In the genomic region with DNA sequence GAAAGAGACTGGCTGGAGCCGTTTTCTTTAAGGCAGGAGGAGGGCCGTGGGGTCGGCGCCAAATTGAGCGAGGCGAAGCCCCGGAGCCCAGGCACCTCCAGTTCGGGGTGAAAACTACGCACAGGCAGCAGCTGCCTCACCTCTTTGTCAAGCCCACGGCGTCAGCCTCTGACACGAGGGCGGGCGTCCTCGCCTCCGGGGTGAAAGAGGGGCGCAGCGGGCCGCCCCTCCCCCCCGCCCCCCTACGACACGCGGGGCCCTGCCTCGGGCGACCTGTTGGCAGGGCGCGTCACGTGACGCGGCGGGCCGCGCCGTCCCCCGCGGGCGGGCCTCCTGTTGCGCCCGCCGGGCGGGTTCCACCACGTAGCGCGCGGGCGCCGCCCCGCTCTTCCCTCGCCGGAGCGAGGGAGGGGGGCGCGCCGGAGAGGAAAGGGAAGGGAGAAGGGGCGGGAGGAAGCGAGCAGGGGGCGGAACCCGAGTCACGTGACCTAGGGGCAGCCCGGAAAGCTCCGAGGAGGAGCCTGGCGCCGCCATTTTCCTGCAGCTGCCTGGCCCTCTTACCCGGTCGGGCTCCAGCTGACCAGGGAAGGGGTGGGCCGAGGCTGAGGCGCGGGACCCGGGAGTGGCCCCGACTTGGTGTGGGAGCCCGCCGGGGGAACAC, we compare ENCODE assay signal across 7 mouse cellular contexts. TPM values are rescaled to one million over a fixed set of nuclear protein-coding genes. Genes with fewer than 3 reads are reported as not detected.
A peak's percentile ranks its signal among the peaks of the same experiment; 100 is the strongest.
DNase-seq lines count a peak whose midpoint lies in the region; ATAC-seq and TF ChIP-seq lines count a peak whose summit lies in the region.

TSS of gene Picalm (plus strand) at position 482 of the 661 bp plus-strand sequence.

- peak within 1 kb of the TSS; percentile 99 for H3K9ac ChIP-seq in intestine, postnatal 0 days (ENCODE audit: low read depth, low read length)
- H3K9ac ChIP-seq in midbrain, embryonic 12.5 days (replicated peaks): peak within 1 kb of the TSS; percentile 97

- under 1% methylated on average over 54 of the region's 72 CpGs for WGBS in intestine, postnatal 0 days
- under 1% methylated on average over 56 of the region's 72 CpGs for WGBS in midbrain, embryonic 12.5 days
- WGBS in small intestine, adult 2 months: under 1% methylated on average over 58 of the region's 72 CpGs

- peak; percentile 96 for DNase-seq in adrenal gland, adult 8-10 months
- DNase-seq in embryo, embryonic 9.5 days (ENCODE audit: extremely low spot score): peak; percentile 98
- no peak for DNase-seq in gonadal fat pad, adult 2 months (ENCODE audit: low read depth)
- peak; percentile 98 for DNase-seq in left cerebral cortex, postnatal 4 days

- peak within 1 kb of the TSS; percentile 70 for H3K4me2 ChIP-seq in intestine, postnatal 0 days (replicated peaks; ENCODE audit: low read depth)
- H3K4me2 ChIP-seq in midbrain, embryonic 12.5 days (replicated peaks): peak within 1 kb of the TSS; percentile 88

- intact Hi-C loops in left cerebral cortex, postnatal 4 days (cut with DNase I): loop anchor here (5.0 kb wide), 2 partner anchors 108 to 128 kb away; no protein-coding TSS in a partner anchor

- H3K4me1 ChIP-seq in intestine, postnatal 0 days (replicated peaks; ENCODE audit: control insufficient read depth, insufficient read depth, low read length): peaks cover 2% of the 10 kb centered on the region; the same call in 1 of the 2 replicates
- peaks cover 7% of the 10 kb centered on the region for H3K4me1 ChIP-seq in midbrain, embryonic 12.5 days
- H3K4me1 ChIP-seq in small intestine, adult 2 months (ENCODE audit: control insufficient read depth, insufficient read depth, insufficient read length, low read length): no peaks in the 10 kb centered on the region; the same call in 1 of the 2 replicates

- no peaks in the 10 kb centered on the region for H3K27me3 ChIP-seq in intestine, postnatal 0 days (replicated peaks; ENCODE audit: control insufficient read depth, insufficient read depth, low read length)
- no peaks in the 10 kb centered on the region for H3K27me3 ChIP-seq in midbrain, embryonic 12.5 days
- H3K27me3 ChIP-seq in small intestine, adult 2 months (ENCODE audit: control insufficient read depth, insufficient read depth, low read length): no peaks in the 10 kb centered on the region

- TF ChIP-seq CTCF in intestine, postnatal 0 days (IDR thresholded peaks at IDR 0.05; ENCODE audit: low read depth): peak; percentile 24; the same call in 1 of the 2 replicates
- no peak for TF ChIP-seq CTCF in small intestine, adult 2 months (IDR thresholded peaks at IDR 0.05; ENCODE audit: extremely low read depth, insufficient read length, insufficient replicate concordance, low read depth, low read length)

- peak within 1 kb of the TSS; percentile 99 for H3K4me3 ChIP-seq in intestine, postnatal 0 days (ENCODE audit: low read depth, low read length)
- peak within 1 kb of the TSS; percentile 93 for H3K4me3 ChIP-seq in midbrain, embryonic 12.5 days
- peak within 1 kb of the TSS; percentile 98 for H3K4me3 ChIP-seq in small intestine, adult 2 months (ENCODE audit: low read depth, low read length)

- TF ChIP-seq POLR2A in small intestine, adult 2 months (IDR thresholded peaks at IDR 0.05; ENCODE audit: low read depth, low read length): peak; percentile 58; the same call in 1 of the 2 replicates

- H3K9me3 ChIP-seq in intestine, postnatal 0 days (ENCODE audit: control insufficient read depth): no peaks in the 10 kb centered on the region
- no peaks in the 10 kb centered on the region for H3K9me3 ChIP-seq in midbrain, embryonic 12.5 days

- H3K36me3 ChIP-seq in intestine, postnatal 0 days (ENCODE audit: control insufficient read depth, insufficient read depth): no peaks in the 10 kb centered on the region
- no peaks in the 10 kb centered on the region for H3K36me3 ChIP-seq in midbrain, embryonic 12.5 days
- no peaks in the 10 kb centered on the region for H3K36me3 ChIP-seq in small intestine, adult 2 months (ENCODE audit: control insufficient read depth, insufficient read depth, low read length)

- peak within 1 kb of the TSS; percentile 97 for H3K27ac ChIP-seq in intestine, postnatal 0 days (ENCODE audit: low read depth, low read length)
- peak within 1 kb of the TSS; percentile 94 for H3K27ac ChIP-seq in midbrain, embryonic 12.5 days (replicated peaks)
- H3K27ac ChIP-seq in small intestine, adult 2 months (ENCODE audit: insufficient read depth, low read depth, low read length): peak within 1 kb of the TSS; percentile 99

- peak; percentile 93 for ATAC-seq in intestine, postnatal 0 days
- ATAC-seq in midbrain, embryonic 12.5 days (ENCODE audit: low FRiP score, low read depth): peak; percentile 96

RNA-seq across cellular contexts. Expression of gene Picalm, which starts in this region (rescaled TPM):
- 100 to 1,000 TPM; 106 to 151 (median 133) TPM for total RNA-seq in adrenal gland, adult 8-10 months (2022)
- 63.1 and 68.4 TPM in 2 replicates for polyA plus RNA-seq in gonadal fat pad, adult 2 months (2012; rRNA removed)
- 36.6 and 41.7 TPM in 2 replicates for polyA plus RNA-seq in intestine, postnatal 0 days (2015; fragmentation: Nextera tagmentation; extraction: Ambion mirVana)
- total RNA-seq in left cerebral cortex, postnatal 4 days (2021): 100 to 1,000 TPM; 250 to 257 TPM
- 44.5 and 53.2 TPM in 2 replicates for polyA plus RNA-seq in midbrain, embryonic 12.5 days (2016; fragmentation: Nextera tagmentation; extraction: Ambion mirVana)
- polyA plus RNA-seq in small intestine, adult 2 months (2012; rRNA removed): 12.3 and 36.3 TPM in 2 replicates
